Mouse (Mus musculus) G1E (cell line): ENCODE results near the gene Prr22.

Experiments used
- CTCF ChIP-seq: IDR thresholded peaks from 2 replicates; pipeline ENCODE4 v1.5.1; 2012; ENCODE audit warnings: low read depth, low read length, inconsistent platforms, mixed read lengths
- GATA1 ChIP-seq: IDR thresholded peaks from 2 replicates; pipeline ENCODE4 v1.6.1; 2012; ENCODE audit warnings: borderline replicate concordance, low read length, inconsistent platforms, mixed read lengths
- GATA2 ChIP-seq: IDR thresholded peaks from 2 replicates; pipeline ENCODE4 v1.6.1; 2012; ENCODE audit warnings: low read depth, low read length, inconsistent platforms, borderline replicate concordance
- POLR2AphosphoS5 ChIP-seq: IDR thresholded peaks from 2 replicates; pipeline ENCODE4 v1.6.1; 2012; ENCODE audit warnings: low read depth, low read length, inconsistent platforms; ENCODE audit not compliant: insufficient replicate concordance
- TAL1 ChIP-seq: conservative IDR thresholded peaks from 2 replicates; pipeline ENCODE4 v1.6.1; 2012; ENCODE audit warnings: low read depth, low read length, inconsistent platforms, mixed read lengths

GRCm38 (mm10) chr17:56729656-56730055 is 40.4 kb upstream of the Prr22 start:
- no peak for TF ChIP-seq CTCF
- TF ChIP-seq POLR2AphosphoS5 = no peak
- TF ChIP-seq TAL1 = no peak
- TF ChIP-seq GATA1 = no peak
- TF ChIP-seq GATA2 = no peak
